Mouse (Mus musculus) kidney, adult 2 months (tissue): Measurements from ENCODE around the gene Foxj2.

Experiments
- CTCF ChIP-seq: fragments of 200-500 bp; conservative IDR thresholded peaks from 2 replicates; pipeline ENCODE4 v1.5.1; 2011; ENCODE audit warnings: low read depth, mild to moderate bottlenecking, control low read depth, low read length, moderate library complexity, mixed read lengths; ENCODE audit not compliant: insufficient read depth, insufficient read length
- POLR2A ChIP-seq: fragments of 200-500 bp; IDR thresholded peaks from one replicate; pipeline ENCODE4 v1.6.1; 2011; ENCODE audit warnings: low read depth, low read length, control low read depth

DNA sequence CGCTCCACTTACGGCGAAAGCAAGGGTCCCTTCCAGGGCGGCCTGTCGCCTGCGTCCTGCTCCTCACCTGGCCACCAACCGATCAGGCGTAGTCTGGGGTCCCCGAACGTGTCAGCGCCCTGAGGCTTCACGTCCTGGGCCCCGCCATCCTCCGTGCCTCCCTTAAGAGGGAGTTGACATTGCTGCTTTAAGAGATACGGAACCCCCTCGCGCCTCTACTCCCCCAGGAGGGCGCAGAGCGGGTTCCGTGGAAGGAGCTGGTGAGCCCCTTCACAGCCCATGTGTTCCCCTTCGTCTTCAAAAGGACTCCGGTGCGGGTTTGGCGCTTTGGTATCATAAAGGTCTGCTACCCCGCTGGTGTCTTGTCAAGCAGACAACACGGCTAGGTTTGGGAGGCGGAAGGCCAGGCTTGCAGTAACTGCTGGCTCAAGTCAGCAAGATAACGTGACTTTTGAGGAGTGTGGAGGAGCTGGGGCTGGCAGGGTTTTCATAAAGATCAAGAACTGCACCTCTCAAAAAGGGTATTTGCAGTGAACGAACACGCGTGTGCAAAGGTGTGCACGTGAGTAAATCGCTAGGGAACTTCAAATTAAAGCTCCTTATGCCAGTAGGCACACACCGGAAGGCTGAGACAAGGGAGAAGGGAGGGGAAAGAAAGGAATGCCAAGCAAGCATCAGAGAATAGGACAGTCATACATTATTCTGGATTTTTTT lies 17.8 kb upstream of the Foxj2 start:
- no peak for TF ChIP-seq POLR2A
- TF ChIP-seq CTCF: no peak
